Mouse (Mus musculus): ENCODE data around the gene Tnks1bp1.

The Tnks1bp1 gene

DNA sequence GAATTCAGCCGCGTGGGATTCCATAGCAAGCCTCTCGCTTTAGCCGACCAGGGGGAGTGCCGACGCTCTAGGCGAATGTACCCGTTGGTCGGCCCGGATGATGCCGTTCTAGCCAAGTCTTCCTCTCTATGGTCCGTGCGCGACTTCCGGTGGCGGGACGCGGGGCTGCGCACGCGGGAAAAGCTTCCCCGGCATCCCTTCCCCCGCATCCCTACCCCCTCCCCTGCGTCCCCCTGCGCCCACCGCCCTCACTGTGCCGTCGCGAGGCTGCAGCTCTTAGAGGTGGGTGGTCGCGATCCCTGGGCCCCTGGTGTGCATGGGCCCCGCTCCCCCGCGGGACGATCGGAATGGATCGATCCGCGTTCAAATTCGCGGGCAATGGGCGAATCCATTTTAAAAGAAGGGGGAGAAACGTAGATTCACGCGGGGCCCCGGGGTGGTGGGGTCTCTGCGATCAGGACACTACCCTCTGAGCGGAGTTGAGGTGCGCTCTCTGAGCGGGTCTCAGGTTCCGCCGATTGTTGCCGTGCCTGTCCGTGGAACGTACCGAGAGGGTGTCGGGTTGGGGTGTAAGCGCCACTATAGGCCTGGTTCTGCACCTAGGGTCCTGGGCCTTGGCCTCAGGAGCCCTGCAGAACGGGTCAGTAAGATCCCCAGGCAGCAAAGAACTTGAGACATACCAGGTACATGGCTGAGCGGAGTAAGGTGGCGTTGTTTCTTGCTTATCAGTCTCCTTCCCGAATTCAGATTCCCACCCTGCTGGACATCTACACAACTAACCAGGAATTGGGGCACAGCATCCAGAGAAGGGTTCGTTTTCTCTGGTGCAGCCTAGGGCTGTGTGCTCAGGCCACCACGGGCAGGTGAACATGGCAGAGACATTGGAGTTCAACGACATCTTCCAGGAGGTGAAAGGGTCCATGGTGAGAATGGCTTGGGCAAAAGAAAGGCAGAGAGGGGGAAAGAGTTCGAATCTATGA is 10.5 kb upstream of the Tnks1bp1 start, which contains the start of the genes Ssrp1 and P2rx3:
Gene Ssrp1 (plus strand): TSS at position 188 of the 980 bp plus-strand sequence.
Gene P2rx3 (minus strand): TSS at position 416 of the 980 bp plus-strand sequence.
- DNase-seq (ENCODE audit: extremely low read depth, low read depth), result peak; percentile 81

DNA sequence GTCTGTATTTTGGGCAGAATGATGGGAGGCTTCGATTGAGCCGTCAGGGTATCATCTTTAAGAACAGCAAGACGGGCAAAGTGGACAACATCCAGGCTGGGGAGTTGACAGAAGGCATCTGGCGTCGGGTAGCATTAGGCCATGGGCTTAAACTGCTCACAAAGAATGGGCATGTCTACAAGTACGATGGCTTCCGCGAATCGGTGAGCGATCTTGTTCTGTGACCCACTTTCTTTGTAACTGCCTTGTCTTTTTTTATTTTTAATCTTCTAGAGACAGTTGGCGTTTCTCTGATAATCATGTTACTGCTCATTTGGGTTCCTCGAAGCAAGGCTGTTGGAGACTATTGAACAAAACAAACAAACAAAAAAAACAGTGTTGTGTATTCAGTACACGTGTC is 9.5 kb upstream of the Tnks1bp1 start:
- DNase-seq (ENCODE audit: extremely low read depth, low read depth), result no peak

DNA sequence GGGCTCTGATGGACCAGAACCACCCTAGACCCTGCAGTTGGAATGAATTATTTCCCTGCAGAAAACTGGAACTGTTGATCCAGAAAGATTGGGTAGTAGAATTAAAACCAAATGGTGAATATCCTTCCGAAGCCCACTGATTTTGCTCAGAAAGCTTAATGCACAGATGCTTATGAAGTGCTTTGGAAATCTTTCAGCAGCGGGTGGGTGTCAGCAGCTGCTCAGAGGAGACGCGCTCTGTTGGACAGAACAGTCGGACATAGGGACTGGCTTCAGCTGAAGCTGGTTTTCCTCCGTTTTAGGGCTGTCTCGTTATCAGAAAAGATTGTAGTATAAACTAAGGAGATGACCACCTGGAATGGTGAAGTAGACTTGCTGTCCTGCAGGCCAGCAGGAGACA is 4.2 kb upstream of the Tnks1bp1 start:
- DNase-seq (ENCODE audit: extremely low read depth, low read depth), result no peak

DNA sequence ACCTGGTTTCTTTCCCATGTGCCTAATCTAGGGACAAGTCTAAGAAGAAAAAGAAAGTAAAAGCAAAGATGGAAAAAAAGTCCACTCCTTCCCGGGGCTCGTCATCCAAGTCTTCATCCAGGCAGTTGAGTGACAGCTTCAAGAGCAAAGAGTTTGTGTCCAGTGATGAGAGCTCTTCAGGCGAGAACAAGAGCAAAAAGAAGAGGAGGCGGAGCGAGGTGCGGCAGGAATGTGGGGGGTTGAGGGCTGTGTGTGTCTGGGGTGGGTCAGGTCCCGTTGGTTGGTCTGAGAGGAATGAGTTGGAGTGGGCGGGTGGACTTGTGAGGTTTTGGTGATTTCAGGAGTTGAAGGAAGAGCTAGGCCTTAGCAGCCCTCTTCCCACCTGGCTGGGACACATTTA is 1.6 kb upstream of the Tnks1bp1 start:
- DNase-seq (ENCODE audit: extremely low read depth, low read depth), result no peak

DNA sequence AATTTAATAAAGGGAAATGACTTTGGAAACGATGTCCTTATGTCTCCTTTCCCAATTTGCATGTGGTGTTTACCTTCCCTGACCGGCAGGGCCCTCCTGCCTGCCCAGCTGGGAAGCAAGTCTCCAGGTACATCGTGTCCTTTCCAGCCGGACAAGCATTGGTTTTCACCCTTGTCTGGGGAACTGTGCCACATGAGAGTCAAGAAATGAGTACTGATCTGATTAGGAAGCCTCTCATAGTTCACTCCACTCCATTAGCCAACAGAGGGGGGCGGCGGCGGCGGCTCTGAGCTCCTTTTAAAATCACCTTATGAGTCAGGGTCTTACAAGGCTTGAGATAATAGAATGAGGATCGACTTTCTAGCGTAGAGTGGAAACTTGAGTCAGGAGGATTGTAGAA is 741 bp upstream of the Tnks1bp1 start:
- no peak for DNase-seq (ENCODE audit: extremely low read depth, low read depth)

DNA sequence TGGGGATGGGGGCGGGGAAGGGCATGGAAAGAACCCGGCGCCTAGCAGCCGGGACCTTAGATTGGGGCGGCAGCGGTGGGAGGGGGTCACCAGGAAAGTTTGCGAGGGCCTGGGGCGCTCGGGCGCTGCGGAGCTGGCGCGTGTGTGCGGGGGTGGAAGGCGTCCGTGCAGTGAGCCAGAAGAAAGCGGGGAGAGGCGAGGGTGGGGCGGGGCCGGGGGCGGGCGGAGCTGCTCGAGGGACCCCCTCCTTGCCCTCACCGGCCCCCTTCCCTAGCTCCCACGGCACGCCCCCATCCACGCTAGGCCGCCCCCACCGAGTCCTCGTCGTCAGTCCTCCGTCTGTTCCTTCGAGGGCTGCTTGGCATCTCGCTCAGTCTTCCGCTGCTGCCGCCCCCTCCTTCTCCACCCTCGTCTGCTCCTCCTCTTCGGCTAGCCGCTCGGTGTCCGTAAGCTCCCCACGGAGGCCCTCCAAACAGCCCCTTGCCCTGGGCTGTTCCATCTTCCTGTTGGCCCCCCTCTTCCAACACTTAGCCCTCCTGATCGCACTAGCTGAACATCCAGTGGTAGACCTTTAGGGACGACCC is 438 bp downstream of the Tnks1bp1 start:
- no peak for DNase-seq (ENCODE audit: extremely low read depth, low read depth)

DNA sequence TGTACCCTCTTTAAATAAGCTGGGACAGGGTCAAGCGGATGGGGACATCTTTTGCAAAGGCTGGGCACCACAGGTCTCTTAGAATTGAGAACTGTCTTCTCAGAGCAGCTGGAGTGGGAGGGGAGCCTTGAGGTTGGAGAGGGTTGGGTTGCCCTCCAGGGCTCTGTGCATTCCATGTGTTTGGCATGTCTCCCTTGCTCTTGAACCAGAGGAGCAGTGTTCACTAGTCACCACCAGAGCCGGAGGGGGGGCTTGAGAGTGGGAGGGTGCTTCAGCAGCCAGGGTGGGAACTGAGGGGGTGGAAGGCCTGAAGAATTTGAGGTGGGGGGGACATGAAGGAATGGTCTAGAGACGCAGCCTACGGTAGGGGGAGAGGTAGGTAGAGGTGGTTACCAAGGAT is 1.5 kb downstream of the Tnks1bp1 start:
- DNase-seq (ENCODE audit: extremely low read depth, low read depth), result no peak

DNA sequence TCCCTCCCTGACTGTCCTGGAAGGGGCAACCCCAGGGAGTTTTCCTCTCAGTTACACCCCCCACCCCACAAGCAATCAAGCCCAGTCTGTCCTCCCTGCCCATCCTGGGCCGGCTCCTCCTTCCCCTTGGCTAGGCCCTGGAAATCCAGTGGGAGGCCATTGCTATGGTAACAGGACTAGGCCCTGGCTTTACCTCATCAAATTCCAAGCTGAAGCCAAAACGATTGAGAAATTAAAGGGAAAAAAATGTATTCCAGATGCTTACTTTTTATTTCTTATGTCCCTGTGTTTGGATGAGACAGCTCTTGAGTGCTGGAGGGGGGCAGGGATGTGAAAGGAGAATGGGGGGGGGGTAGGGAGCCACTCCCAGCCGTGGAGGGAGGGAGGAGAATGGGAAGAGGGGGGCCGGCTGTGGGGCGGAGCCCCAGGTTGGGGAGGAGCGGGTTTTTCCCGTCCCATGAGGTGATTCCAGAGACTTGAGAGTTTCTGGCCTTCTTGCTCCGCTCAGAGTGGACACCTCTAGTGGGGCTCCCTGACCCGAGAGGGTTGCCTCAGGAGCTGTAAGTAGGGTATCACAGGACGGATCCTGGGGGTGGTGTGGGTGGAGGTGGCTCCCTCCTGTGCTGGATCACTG is 2.3 kb downstream of the Tnks1bp1 start:
- DNase-seq (ENCODE audit: extremely low read depth, low read depth), result no peak

DNA sequence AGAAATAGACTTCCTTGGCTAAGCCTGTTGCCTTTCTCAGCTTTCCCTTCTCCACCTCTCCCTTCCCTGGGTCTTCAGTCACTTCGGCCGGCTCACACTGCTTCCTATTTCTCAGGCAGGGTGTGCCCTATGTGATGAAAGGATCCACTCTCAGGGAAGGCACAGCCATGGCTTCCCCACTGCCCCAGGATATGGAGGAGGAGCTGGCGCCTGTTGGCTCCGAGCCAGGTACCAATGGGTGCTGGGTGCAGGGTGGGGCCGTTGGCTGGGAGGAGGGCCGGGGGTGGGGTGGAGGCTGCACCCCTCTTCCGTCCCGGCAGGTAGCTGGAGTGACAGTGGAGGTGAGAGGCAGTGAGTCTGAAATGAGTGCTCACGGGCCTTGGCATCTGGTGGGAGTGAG is 2.9 kb downstream of the Tnks1bp1 start:
- DNase-seq (ENCODE audit: extremely low read depth, low read depth), result no peak

DNA sequence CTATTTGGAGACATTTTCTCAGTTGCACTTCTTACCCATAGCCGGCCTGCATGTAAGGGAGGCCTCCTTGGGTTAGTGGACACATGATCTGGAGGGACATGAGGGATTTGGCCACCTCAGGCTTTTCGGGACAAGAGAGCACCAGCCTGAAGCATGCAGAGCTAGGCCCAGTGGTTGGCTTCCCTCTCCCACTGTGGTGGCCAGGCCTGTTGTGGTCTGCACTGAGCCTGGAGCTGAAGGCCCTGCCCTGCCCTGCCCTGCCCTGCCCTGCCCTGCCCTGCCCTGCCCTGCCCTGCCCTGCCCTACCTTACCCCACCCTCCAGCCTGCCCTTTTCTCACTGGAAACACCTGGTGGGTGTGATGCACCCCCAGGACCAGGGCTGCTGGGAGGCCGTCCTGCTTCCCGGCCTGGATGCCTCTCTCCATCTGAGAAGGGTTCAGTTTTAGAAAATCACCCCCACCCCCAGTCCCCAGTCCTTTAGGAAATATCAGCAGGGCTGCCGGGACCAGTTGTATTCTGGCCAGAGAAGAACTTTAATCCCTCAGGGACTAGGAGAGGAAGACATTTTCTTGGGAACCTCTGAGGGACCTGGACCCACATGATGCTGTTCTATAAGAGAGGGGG is 5.5 kb downstream of the Tnks1bp1 start:
- no peak for DNase-seq (ENCODE audit: extremely low read depth, low read depth)

DNA sequence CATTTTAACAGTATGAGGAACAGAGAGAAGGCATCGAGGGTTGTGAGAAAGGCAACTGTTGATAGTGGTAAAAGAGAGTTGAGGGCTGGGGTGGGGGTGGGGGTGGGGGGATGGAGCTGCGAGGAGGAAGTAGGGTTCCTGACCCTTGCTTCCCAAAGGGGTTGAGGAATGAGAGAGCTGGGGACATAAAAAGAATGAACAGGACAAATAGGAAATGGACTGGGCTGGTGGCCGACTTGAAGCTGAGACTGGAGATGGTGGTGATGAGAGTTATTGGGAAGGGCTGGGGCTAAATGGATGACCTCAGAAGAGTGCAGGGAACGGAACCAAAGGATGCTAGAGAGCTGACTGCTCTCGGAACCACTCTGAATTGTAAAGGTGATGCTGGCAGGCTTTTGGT is 8.9 kb downstream of the Tnks1bp1 start:
- no peak for DNase-seq (ENCODE audit: extremely low read depth, low read depth)

DNA sequence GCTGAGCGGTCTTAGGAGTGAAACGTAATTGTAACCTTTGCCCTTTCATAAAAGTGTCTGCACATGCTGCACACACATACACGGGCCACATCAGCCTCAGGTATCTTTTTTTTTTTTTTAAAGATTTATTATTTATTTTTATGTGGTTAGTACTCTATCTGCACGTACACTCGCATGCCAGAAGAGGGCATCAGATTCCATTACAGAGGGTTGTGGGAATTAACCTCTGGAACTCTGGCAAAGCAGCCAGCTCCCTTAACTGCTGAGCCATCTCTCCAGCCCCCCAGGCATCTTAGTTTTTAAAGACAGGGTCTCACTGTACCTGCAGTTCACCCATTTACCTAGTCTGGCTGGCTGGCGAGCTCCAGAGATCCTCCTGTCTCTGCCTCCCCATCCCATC is 11.9 kb downstream of the Tnks1bp1 start:
- no peak for DNase-seq (ENCODE audit: extremely low read depth, low read depth)

DNA sequence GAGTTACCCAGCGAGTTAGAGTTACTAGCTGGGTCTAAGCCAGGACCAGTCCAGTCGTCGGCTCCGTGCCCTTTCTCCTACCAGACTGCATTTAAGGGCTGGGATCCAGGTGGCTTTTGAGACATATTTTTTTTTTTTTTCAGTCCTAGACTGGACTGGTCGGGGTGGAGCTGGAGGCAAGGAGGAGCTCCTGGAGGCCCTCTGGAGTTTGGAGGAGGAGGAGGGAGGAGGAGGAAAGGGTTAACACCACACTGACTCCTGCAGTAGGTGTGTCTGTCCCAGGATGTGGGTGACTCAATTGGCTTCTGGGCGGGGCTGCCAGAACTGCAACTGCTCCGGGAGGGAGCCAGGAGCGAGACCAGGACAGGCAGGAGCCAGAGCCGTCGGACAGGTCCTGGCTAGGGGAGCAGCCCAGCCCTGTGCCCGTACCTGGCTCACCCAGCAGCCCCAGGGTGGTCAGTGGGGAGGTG is 12.8 kb downstream of the Tnks1bp1 start:
- DNase-seq (ENCODE audit: extremely low read depth, low read depth), result peak; percentile 15

DNA sequence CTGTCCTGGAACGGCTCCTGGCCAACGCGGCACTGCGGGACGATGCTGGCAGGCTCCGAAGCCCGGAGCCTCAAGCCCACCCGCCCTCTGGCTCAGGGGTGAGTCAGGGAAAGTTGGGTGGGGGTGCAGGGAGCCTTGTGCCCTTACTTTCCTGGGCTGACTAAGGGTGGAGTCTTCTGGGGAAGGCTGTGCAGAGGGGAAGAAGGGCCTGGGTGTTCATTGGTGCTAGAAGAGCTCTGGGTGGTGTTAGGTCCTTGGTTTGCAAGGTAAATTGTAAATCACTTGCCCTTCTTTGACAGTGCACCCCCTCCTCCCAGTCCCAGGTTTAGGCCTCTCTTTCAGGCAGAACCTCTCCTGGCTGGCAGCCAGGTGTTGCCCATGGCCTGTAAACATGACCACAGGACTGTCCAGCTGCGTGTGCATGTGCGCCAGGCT is 13.3 kb downstream of the Tnks1bp1 start:
- no peak for DNase-seq (ENCODE audit: extremely low read depth, low read depth)

DNA sequence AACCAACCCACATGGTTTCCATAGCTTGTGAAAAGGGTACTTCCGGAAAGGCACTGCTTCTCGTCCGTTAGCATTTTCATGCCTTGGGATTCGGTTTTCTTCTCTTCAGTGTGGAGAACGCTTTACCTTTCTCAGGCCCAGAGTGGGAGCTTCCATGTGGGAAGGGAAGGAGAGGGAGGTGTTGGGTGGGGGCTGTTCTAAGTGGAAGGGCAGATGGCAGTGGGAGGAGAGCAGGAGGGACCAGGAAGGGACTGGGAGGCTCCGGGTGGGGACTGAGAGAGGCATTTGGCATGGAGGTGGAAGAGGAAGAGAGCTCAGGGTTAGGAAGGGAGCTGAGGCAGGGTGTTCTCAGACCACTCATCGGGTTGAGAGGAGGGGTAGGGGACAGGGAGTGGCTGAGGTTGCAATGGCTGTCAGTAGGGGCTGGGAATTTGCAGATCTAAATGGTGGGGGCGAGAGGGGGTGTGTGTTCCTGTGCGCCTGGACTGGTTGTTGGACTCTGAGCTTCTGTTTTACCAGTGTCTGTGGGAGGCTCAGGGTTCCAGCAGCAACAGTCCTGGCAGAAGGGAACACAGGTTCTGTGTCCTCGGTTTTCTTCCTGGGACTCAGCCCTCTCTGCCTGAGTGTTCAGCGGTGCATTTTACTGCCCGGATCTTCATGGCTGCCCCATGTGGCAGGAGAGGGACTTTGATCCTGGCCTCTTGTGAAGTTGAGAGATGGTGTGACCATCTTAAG is 17.5 kb downstream of the Tnks1bp1 start:
- no peak for DNase-seq (ENCODE audit: extremely low read depth, low read depth)

DNA sequence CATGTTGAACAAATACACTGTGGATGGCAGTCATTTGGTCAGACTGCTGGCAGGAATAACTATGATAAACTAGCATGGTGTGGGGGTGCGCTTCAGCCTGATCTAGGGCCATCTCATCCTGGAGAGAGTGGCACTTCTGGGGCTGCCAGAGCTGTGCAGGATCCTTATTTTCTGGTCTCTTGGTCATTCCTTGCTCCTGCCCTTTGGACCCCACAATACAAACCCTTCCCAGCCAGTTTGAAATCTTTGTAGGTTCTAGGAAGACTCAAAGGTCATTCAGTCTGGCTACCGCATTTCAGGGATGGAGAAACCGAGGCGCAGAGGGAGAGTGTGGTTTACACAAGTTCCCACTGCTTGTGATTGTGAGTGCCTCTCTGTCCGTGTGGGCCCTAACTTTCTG is 19.1 kb downstream of the Tnks1bp1 start:
- DNase-seq (ENCODE audit: extremely low read depth, low read depth), result no peak

DNA sequence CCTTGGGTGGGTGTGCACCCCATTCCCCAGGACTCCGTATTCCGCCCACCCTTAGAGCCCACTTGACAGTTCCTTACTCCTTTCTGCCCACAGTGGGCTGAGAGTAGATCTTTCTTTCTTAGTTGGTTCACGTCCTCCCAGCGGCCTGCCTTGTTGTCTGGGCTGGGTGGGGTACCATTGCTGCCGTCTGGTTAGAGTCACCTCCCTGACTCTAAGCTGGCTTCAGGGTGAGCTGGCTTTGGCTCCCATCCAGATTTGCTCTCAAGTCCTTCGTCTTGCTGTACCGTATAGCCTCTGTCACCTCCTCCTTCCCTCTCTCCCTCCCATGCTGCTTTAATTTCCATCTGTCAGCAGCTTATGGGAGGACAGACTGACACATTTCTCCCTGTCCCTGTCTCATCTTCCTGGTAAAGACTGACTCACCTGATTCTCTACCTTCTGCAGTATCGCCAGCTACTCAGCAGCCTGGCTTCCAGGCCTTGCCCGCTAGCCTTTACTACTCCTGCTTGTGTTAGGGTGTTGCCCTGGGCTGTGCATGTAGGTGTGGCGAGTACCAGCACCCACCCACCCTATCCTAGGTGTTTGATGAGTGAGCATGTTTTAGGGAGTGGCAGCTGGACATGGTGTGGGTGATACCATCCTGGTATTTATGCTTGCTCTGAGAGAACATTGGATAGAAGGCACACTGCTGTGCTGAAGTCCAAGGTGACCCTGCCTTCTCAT is 20.2 kb downstream of the Tnks1bp1 start:
- no peak for DNase-seq (ENCODE audit: extremely low read depth, low read depth)

DNA sequence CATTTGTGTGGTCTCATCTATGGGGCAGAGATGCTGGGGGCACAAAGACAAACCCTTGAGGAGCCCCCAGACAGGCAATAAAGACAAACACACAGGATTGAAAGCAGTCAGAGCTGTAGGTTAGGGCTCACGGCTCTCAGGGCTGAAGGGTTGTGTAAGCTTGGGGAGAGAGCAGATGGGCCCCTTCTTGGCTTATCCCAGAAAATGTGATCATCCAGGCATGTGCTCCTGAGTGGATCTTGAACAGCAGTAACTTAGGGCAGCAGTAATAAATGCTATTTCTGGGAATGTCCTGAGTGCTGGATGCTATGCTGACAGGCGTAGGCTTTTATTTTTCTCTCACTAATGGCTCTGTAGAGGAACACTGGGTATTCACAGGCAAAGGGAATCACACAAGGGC is 20.8 kb downstream of the Tnks1bp1 start:
- no peak for DNase-seq (ENCODE audit: extremely low read depth, low read depth)

DNA sequence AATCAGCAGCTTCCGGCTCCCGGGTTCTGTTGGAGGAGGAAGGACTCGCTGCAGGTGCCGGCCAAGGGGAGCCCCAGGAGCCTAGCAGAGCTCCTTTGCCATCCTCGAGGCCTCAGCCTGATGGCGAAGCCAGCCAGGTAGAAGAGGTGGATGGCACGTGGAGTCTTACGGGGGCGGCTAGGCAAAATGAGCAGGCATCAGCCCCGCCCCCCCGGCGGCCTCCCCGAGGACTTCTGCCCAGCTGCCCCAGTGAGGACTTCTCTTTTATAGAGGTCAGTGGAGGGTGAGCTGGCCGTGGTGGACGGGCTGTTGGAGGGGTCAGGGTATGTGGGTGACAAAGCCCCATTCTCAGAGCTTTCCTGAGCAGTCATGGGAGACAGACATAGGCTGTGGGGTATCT is 22.3 kb downstream of the Tnks1bp1 start:
- DNase-seq (ENCODE audit: extremely low read depth, low read depth), result no peak

DNA sequence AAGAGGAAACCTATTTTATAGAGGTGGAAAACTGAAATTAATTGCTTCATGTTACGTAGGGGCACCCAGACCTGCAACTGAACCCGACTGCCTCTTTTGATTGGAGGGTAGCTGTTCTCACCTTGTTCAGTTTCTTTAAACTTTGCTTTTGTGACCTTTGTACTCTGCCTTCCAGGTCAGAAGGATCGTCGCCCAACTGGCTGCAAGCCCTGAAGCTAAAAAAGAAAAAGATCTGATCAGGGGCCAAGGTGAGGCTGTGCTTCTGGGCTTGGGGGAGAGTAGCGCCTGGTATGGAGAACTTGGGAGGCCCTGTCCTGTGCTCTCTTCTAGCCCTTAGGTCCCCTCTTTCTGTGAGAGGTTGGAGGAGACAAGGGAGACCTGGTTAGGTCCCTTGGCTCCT is 24.1 kb downstream of the Tnks1bp1 start:
- no peak for DNase-seq (ENCODE audit: extremely low read depth, low read depth)

All from MEL-GATA-1-ER (cell line).